Mouse (Mus musculus) ovary, adult 2 months (tissue): ENCODE measurements around the gene Reg3b. TPM values are rescaled to one million over a fixed set of nuclear protein-coding genes. Genes with fewer than 3 reads are reported as not detected.

Source experiments
- polyA plus RNA-seq: library from polyadenylated mRNA; depleted of rRNA; stranded (reverse); fragments of >200 nt; gene quantifications from 2 replicates; pipeline ENCODE4 v1.2.3, GENCODE M21; 2012; rRNA removed

Gene Reg3b
- polyA plus RNA-seq = 0.29 and 0.39 TPM in 2 replicates

GRCm38 (mm10) chr6:78370357-78370756, at the start of gene Reg3b:
Gene Reg3b (plus strand): TSS chr6:78370657.

GRCm38 (mm10) chr6:78378765-78379164, 8.3 kb downstream of the Reg3b start, which contains the start of gene Reg3d:
Gene Reg3d (minus strand): TSS chr6:78378865.

GRCm38 (mm10) chr6:78380409-78380808, 10.0 kb downstream of the Reg3b start, which contains the start of gene Reg3a:
Gene Reg3a (plus strand): TSS chr6:78380709.

GRCm38 (mm10) chr6:78395323-78395722, 24.9 kb downstream of the Reg3b start, which contains the start of gene Reg2:
Gene Reg2 (plus strand): TSS chr6:78395623.

GRCm38 (mm10) chr6:78422411-78422810, 52.0 kb downstream of the Reg3b start, which contains the start of gene Reg1:
Gene Reg1 (plus strand): TSS chr6:78422711.

Other genes starting within 250 kb of the Reg3b start
- gene Reg3d, start 8.2 kb downstream of the Reg3b start, polyA plus RNA-seq = not detected in 2 replicates
- not detected in 2 replicates for gene Reg3a, start 10.1 kb downstream of the Reg3b start, polyA plus RNA-seq
- gene Reg2, start 25.0 kb downstream of the Reg3b start, polyA plus RNA-seq = 0.31 TPM in 1 of 2 replicates, not detected in the other
- 0.37 and 0.94 TPM in 2 replicates for gene Reg1, start 52.1 kb downstream of the Reg3b start, polyA plus RNA-seq
- 0.23 and 0.26 TPM in 2 replicates for gene Reg3g, start 98.2 kb downstream of the Reg3b start, polyA plus RNA-seq